ENCODE assay signal across 17 mouse cellular contexts in genomic region chr6:87786621-87787020, GRCm38 (mm10). TPM values are rescaled to one million over a fixed set of nuclear protein-coding genes. Genes with fewer than 3 reads are reported as not detected.
"Had no signal": no experiment of that assay in that cellular context is flagged by ENCODE, and none has a peak within 500 bp of the region (broad histone marks: within the 10 kb centered on the region; RNA-seq: fewer than 3 reads in every experiment).

No protein-coding gene starts in this region.

- DNase-seq: kidney, adult 18-20 months; kidney, postnatal 10 days; kidney, postnatal 4 days; lung, embryonic 14.5 days; lung, postnatal 10 days; midbrain, embryonic 14.5 days; spleen, adult 18-20 months; thymus, postnatal 4 days had no signal

- H3K36me3 ChIP-seq: stomach, embryonic 15.5 days had no signal

- H3K4me3 ChIP-seq: layer of hippocampus, adult 2 months; left cerebral cortex, adult 2 months; limb, embryonic 10.5 days; midbrain, embryonic 10.5 days; neural tube, embryonic 12.5 days; stomach, embryonic 15.5 days had no signal

- H3K9me3 ChIP-seq: limb, embryonic 10.5 days; midbrain, embryonic 10.5 days; neural tube, embryonic 12.5 days; stomach, embryonic 15.5 days had no signal

- H3K9ac ChIP-seq: lung, embryonic 14.5 days; neural tube, embryonic 12.5 days; stomach, embryonic 15.5 days had no signal

- H3K27me3 ChIP-seq: neural tube, embryonic 12.5 days; stomach, embryonic 15.5 days had no signal

- H3K27ac ChIP-seq: layer of hippocampus, adult 2 months; left cerebral cortex, adult 2 months; limb, embryonic 10.5 days; neural tube, embryonic 12.5 days; stomach, embryonic 15.5 days had no signal

- H3K4me2 ChIP-seq: lung, embryonic 14.5 days; neural tube, embryonic 12.5 days; stomach, embryonic 15.5 days had no signal

RNA-seq across cellular contexts. Expression of gene Gp9, which starts 8.7 kb away (rescaled TPM):
- polyA plus RNA-seq: testis, adult 2 months had no signal

RNA-seq across cellular contexts. Expression of gene Efcc1, which starts 56.0 kb away (rescaled TPM):
- total RNA-seq: megakaryocyte, adult 5-6 weeks; neutrophil, adult 5-6 weeks had no signal
